Mouse (Mus musculus) regulatory T cell (primary cell): Measurements from ENCODE around the gene Jun.

Experiments
- in situ Hi-C: fragments of 300-600 bp; cut with MboI, MseI; formaldehyde crosslinking; loops from one replicate; pipeline ENCODE4 v1.15.1; 2025; ENCODE audit warnings: high pct_unique_total_duplicates

Gene Jun

DNA sequence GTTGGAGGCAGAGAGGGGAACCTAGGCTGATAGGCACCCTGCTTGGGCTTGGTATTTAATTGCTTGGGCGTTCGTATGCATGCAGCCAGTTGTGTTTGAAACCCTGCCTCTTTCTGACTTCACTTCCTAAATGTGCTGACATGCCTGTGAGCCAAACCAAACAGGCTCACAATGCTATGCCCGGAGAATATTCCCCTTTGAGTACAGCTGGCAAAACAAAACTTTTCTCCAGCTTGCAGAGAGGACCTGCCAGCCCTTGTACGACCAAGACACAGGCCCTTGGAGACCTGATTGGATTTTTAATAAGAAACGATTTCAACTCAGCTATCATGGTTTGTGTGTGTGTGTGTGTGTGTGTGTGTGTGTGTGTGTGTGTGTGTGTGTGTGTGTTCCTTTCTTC lies 14.0 kb downstream of the Jun start:
- in situ Hi-C loops = no loop called here

DNA sequence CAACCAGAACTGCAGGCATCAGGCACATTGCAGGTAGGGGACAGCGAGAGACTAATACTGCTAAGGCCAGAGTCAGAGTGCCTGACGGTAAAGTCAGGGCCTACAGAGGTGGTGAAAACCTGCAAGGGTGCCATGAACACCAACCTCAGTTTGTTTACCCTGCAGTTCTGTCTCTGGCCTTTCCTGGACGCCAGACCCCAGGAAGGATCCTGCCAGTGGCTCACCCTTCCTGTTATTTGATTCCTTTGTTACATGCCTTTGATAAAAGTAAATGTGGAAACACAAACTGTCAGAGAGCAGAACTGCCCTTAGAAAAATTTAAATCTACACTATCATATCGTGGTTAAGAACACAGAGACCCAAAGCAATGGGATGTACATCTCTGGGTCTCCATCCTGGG lies 20.9 kb downstream of the Jun start:
- in situ Hi-C loops = no loop called here

DNA sequence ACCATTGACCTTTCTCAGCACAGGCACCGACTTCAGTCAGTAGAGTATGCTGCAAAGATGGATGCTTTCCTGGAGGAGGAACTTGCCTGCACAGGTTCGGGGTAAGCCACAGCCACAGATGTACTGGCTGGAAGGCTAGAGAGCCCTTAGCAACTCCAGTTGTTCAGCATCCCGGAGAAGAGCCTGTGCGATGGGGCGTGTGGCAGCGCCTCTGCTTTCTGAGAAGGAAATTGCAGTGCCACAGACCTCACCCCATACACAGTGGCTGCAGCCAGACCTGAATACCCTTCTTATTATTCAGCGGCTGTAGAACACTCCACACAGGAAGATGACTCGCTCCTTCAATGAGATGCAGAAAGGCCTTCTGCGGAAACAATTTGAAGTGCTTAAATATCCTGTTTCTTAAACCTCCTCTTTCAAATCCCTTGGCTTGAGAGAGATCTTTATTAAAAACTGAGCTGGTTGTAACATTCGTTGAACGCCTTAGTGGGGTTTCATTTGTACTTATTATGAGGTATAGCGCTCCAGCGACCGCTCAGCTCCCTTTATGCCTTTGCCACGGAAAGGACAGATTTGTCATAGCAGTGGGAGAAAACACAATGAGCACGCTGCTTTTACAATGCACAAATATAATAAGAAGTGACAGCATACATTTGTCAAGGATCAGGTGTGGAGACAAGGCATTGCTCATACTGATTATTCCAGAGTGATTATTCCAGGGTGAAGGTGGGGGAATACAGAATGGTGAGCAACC lies 26.0 kb downstream of the Jun start:
- in situ Hi-C loops = no loop called here

DNA sequence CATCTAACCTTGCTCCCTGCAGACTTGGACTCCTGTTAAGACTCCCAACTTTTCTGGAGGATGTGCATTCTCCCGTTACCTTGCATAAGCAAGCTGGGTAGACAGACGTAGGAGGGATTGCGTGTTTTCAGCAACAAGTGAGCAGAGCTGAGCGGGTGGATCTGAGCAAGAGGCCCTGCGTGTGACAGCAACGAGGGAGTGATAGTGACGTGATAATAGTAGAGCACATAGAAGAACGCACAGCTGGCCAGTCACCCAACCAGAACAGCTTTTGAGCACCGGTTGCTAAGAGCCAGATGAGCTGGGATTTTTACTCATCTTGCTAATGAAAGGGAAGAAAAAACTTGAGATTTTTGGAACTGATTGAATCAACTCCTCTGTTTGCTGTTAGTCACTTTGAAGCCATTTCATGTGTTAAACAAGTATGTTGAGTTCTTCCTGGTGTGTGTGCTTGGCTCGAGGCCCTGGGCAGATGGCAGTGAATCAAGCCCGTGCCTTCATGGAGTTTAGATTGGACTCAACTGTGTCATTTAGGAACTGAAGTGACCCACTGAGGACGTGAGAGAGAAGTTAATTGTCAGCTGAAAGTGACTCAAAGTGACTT lies 28.6 kb downstream of the Jun start:
- in situ Hi-C loops = no loop called here

- in situ Hi-C loops = no loop called here
Measured at GRCm38 (mm10) chr4:95021649-95022637, 30.1 kb downstream of the Jun start.

GRCm38 (mm10) chr4:95020201-95020600 lies 31.8 kb downstream of the Jun start:
- in situ Hi-C loops = no loop called here

DNA sequence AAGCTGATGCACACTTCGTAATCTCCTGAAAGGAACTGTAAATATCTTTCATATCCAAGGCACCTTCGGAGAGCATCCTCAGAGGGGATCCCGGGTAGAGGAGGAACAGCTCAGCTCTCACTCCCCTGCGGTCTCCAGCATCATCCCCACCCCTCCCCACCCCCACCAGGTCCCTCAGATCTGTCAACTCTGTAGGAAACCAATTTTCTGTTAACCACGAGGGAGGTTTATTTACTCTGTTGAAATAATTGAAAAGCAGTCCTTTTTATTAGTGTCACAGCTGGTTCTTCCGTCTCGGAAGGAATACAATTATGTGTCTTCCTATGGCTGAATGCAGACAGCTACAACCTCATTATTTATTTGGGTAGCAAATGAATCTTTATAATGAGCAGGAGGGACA lies 33.8 kb downstream of the Jun start:
- in situ Hi-C loops = no loop called here

DNA sequence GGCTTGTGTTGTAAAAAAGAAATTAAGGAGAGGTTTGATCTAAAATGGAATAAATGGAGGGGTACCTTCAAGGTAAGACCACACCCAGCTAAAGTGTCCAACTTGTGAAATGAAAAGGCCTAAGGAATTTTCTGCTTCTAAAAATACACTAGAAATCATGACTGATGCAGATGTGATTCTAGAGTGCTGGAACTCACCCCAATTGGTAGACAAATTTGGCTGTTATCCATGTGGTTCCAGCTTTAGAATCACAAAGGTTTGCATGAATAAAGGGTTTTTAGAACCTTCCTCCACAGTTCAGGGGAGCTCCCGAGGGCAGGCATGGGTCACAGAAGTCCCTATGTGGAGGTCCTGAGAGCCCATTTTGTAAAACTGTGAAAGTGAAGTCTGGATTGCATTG lies 39.3 kb downstream of the Jun start:
- in situ Hi-C loops = no loop called here

DNA sequence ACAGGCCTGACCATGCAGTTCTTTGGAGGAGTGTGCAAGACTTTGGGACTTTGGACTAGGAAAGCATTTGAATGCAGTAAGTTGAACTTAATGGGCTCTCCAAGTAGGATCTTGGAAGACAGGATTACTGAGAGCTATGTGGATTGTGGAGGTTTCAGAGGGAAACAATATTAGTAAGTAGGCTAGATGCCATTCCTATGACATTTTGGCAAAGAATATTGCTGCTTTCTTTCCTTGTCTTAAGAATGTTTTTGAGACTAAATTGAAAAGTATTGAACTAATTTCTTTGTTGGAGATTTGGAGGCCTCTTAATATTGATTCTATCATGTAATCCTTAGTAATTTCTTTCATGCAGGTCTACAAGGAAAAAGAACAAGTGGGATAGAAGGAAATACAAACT lies 39.8 kb downstream of the Jun start:
- in situ Hi-C loops = no loop called here

GRCm38 (mm10) chr4:95008175-95009057 lies 43.6 kb downstream of the Jun start:
- in situ Hi-C loops = loop anchor here (5.0 kb wide), 1 partner anchor 919 kb away; no protein-coding TSS in a partner anchor

DNA sequence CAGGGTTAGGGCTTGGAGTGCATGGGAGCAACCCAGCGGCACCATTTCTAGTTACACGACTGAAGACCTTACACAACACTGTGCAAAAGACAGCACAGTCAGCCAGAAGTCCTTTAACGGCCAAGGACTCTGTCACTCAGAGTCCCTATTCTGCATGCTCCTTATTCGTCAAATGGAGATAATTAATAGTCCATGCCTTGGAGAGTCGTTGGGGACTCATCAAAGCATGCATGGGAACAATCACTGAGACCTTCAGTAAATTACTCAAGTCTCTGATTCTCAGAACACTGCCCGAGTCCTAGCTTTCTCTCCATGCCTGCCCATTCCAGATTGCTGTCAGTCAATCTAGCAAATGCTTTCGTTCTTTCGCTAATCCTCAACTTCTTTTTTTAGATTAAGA lies 44.3 kb downstream of the Jun start:
- in situ Hi-C loops = loop anchor here (5.0 kb wide), 1 partner anchor 920 kb away; no protein-coding TSS in a partner anchor

DNA sequence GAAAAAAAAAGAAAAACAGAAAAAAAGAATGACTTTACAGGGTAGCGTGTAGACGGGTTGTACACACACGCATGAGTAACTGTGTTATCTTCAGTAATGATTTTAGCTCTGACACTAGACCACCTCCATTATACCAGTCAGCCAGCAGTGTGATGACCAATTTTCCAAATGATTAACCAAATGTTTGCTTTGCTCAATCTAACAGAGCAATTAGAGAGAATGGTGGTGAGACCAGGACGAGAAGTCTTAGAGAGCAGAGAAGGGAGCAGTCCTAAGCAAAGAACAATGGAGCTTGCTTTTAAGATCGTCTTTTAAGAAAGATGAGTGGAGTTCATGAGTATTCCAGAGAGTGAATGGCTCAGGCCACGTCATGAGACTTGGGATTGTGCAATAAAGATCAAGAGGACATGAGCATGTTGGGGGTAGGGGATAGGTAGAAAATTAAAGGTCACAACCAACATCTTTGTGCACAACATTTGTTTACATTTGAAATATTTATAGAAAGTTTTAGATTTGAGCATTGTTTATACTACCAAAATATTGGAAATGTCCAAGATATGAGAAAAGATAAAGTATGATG lies 46.7 kb downstream of the Jun start:
- in situ Hi-C loops = loop anchor here (5.0 kb wide), 1 partner anchor 922 kb away; no protein-coding TSS in a partner anchor

DNA sequence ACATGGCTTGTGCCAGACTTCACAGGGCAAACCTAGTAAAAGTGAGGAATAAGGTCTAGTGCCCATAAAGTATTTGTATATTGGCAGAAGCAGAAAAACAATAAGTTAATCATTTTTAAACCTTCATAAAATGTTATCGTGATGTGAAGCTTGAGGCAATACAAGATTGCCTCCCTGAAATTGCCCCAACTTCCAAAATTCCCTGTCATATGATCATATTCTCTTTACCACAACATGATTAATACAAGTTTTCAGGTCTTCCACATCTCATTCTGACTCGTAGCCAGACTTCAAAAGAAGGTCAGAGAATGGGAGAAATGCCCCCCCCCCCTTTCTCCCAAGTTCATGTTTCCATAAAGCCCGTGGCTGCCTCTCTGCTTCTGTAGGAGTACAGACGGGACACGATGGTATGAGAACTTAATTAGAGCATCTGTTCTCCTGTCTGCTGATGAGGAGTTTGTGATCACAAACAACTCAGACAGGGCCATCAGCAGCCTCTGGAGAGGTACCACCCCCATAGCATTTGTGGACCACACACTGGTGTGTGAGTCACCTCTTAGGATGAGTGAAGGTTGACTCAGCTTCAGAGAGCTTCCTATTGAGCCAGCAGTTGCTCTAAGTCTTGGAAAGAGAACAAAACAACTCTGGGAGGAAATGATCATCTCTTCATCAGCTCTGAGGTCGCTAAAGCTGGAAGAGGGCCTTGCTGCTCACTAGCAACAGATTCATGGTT lies 50.8 kb downstream of the Jun start:
- in situ Hi-C loops = loop anchor here (5.0 kb wide), 2 partner anchors 41 to 871 kb away; no protein-coding TSS in a partner anchor

DNA sequence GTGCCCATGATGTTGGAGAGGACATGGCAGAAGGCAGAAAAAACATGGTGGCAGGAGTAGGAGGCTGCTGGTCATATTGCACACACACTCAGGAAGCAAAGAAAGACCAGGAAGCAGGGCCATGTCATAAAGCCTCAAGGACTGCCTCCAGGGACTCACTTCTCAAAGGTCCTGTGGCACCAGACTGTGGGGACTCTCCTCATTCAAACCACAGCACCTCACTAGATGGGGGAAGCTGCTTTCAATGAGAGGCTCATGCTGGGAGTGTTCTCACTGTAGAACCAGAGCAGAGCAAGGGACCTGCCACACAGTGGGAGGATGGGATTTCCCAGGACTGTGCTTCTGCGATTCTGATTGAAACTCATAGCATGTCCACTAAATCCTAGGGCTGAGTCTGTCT lies 51.9 kb downstream of the Jun start:
- in situ Hi-C loops = loop anchor here (5.0 kb wide), 2 partner anchors 42 to 872 kb away; no protein-coding TSS in a partner anchor

- in situ Hi-C loops = no loop called here
Measured at GRCm38 (mm10) chr4:94999249-94999648, 52.8 kb downstream of the Jun start.
